Mouse (Mus musculus) liver, embryonic 14.5 days (tissue): ENCODE measurements around the gene Gm20661.

Experiments used
- CTCF ChIP-seq: IDR thresholded peaks from 2 replicates; pipeline ENCODE4 v1.5.1; 2016; ENCODE audit warnings: antibody characterized with exemption, low read depth, control low read depth
- EP300 ChIP-seq: IDR thresholded peaks from 2 replicates; pipeline ENCODE4 v1.6.1; 2016; ENCODE audit warnings: antibody characterized with exemption, low read depth

DNA sequence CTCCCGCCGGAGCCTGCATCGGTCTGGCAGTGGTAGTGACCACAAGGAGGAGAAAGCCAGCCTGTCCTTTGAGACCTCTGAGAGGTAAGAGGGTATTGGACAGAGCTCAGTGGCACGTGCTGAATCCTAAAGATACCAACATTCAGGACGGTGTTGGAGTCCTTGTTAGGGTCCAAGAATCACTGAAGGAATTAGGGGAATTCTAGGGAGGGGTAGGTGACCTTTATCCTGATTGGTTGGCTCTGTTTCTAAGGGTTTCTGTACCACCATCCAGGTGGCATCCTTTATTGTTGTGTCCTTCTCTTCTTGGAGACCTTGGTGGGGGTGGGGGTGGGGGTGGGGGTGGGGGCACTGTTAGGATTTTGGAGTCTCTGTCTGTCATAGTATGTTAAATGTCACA lies 49.3 kb downstream of the Gm20661 start:
- no peak for TF ChIP-seq CTCF
- no peak for TF ChIP-seq EP300
